In the genomic region with DNA sequence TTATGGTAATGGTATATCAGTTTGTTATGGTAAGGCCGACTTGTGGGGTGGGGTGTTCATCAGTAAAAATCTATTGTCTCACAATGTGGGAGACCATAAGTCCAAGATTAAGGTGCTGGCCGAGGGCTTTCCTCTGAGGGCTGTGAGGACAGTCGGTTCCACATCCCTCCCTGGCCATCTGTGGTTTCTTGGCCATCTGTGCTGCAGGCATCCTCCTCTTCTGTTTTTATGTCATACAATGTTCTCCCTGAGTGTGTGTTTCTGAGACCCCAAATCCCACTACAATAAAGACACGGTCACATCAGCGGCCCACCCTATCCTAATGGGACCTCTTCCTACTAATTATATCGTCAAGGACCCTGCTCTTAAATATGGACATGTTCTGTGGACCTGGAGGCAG, we compare ENCODE assay signal across 13 mouse cellular contexts.
DNase-seq lines count a peak whose midpoint lies in the region; ATAC-seq lines count a peak whose summit lies in the region.
"Had no signal": no experiment of that assay in that cellular context is flagged by ENCODE, and none has a peak within 500 bp of the region (broad histone marks: within the 10 kb centered on the region; RNA-seq: fewer than 3 reads in every experiment).

No protein-coding gene starts in this region.

- no peak overlapping the region for H3K4me2 ChIP-seq in forebrain, embryonic 16.5 days (ENCODE audit: low read length)
- H3K4me2 ChIP-seq in neural tube, embryonic 15.5 days: no peak overlapping the region
- H3K4me2 ChIP-seq: embryonic facial prominence, embryonic 13.5 days; limb, embryonic 15.5 days had no signal

- no peaks in the 10 kb centered on the region for H3K36me3 ChIP-seq in forebrain, embryonic 16.5 days (ENCODE audit: control insufficient read depth, insufficient read depth)
- H3K36me3 ChIP-seq in neural tube, embryonic 15.5 days: peaks cover 3% of the 10 kb centered on the region; the same call in 1 of the 2 replicates
- H3K36me3 ChIP-seq: G1E had no signal

- 72% methylated on average over 6 of the region's 6 CpGs for WGBS in forebrain, embryonic 16.5 days
- 71% methylated on average over 6 of the region's 6 CpGs for WGBS in neural tube, embryonic 15.5 days

- ATAC-seq in forebrain, embryonic 16.5 days: peak; percentile 6; the same call in 1 of the 2 replicates
- ATAC-seq in neural tube, embryonic 15.5 days (ENCODE audit: low FRiP score): no peak

- H3K27ac ChIP-seq in forebrain, embryonic 16.5 days (ENCODE audit: low read length): peak overlapping the region; percentile 57; the same call in 1 of the 2 replicates
- no peak overlapping the region for H3K27ac ChIP-seq in neural tube, embryonic 15.5 days (replicated peaks)
- H3K27ac ChIP-seq: embryonic facial prominence, embryonic 13.5 days; heart, adult 2 months; limb, embryonic 15.5 days had no signal

- DNase-seq in left cerebral cortex, adult 18-20 months (ENCODE audit: low spot score in 2 of 2): peak; percentile 49 to 60
- DNase-seq in left cerebral cortex, adult 11 months (ENCODE audit: low spot score): no peak
- peak; percentile 91 for DNase-seq in brain, adult 2 months (ENCODE audit: low read depth, low spot score)
- peak; percentile 82 for DNase-seq in cerebellum, adult 8-10 months
- DNase-seq in adrenal gland, adult 2 months: no peak
- DNase-seq: lung, adult 18-20 months had no signal

- H3K4me3 ChIP-seq in forebrain, embryonic 16.5 days (replicated peaks; ENCODE audit: low read length): no peak overlapping the region
- no peak overlapping the region for H3K4me3 ChIP-seq in neural tube, embryonic 15.5 days (replicated peaks)
- H3K4me3 ChIP-seq: embryonic facial prominence, embryonic 13.5 days; heart, adult 2 months; hindbrain, embryonic 10.5 days; limb, embryonic 15.5 days had no signal

- no peaks in the 10 kb centered on the region for H3K27me3 ChIP-seq in forebrain, embryonic 16.5 days (replicated peaks; ENCODE audit: control insufficient read depth, insufficient read depth, low read length)
- H3K27me3 ChIP-seq in neural tube, embryonic 15.5 days (replicated peaks): no peaks in the 10 kb centered on the region
- H3K27me3 ChIP-seq: embryonic facial prominence, embryonic 13.5 days; limb, embryonic 15.5 days had no signal

- no peaks in the 10 kb centered on the region for H3K9me3 ChIP-seq in forebrain, embryonic 16.5 days (ENCODE audit: control insufficient read depth, low read length)
- no peaks in the 10 kb centered on the region for H3K9me3 ChIP-seq in neural tube, embryonic 15.5 days (replicated peaks)
- H3K9me3 ChIP-seq: embryonic facial prominence, embryonic 13.5 days; G1E; hindbrain, embryonic 10.5 days; limb, embryonic 15.5 days had no signal

- peaks cover 36% of the 10 kb centered on the region for H3K4me1 ChIP-seq in forebrain, embryonic 16.5 days (replicated peaks; ENCODE audit: control insufficient read depth, insufficient read depth, low read length)
- peaks cover 28% of the 10 kb centered on the region for H3K4me1 ChIP-seq in neural tube, embryonic 15.5 days

- no peak overlapping the region for H3K9ac ChIP-seq in forebrain, embryonic 16.5 days (replicated peaks; ENCODE audit: low read depth, low read length)
- H3K9ac ChIP-seq in neural tube, embryonic 15.5 days (replicated peaks): no peak overlapping the region
- H3K9ac ChIP-seq: embryonic facial prominence, embryonic 13.5 days; limb, embryonic 15.5 days had no signal

Comparison
In these comparisons a context has a peak if more than half of its experiments do, and no peak if none do; other contexts are left out.
1. DNase-seq: peak in left cerebral cortex, adult 18-20 months (2 of 2), brain, adult 2 months (single experiment) and cerebellum, adult 8-10 months (single experiment); none in left cerebral cortex, adult 11 months (single experiment) and adrenal gland, adult 2 months (single experiment).